Mouse (Mus musculus): ENCODE data around the gene Samd1. TPM values are rescaled to one million over a fixed set of nuclear protein-coding genes. Genes with fewer than 3 reads are reported as not detected.
"Not testable (repeated sequence)": the region's sequence is repeated elsewhere in the genome, so short reads cannot be mapped to it uniquely, and the experiment has no call there.

The Samd1 gene
- polyA plus RNA-seq, 1 experiment from 2014 or later: 19.0 TPM

DNA sequence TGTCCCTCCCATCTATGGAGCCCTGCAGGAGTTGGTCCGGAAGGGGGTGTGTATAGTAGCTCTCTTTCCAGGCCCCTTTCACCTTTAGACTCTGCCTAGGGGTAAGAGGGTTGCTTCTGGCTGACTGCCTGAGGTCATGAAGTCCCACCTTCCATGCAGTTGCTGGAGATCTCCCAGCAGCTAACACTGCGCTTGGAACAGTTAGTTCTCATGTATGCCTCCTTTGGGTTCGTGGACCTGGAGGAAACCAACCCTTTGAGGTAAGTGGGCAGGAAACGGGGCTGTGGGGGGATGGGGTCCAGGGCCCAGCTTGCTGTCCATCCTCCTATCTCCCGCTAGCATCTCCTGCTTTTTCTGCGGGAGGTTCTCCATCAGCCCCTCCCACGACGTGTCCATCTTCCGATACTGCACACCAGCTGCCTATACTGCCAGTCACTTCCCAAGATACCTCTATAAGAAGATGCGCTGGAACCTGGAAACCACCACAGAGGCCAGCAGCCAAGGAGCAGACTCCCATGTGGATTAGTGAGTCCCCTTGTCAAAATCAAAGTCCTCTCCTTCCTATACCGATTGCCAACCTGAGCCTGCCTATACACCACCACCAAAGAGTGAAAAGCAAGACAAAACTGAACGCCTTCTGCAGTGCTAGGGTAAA, 5.6 kb downstream of the Samd1 start:
- Histone ChIP-seq H3K9me3 (ENCODE audit: control insufficient read depth, low read length) (no peaks in the 10 kb centered on the region), H3K27me3 (ENCODE audit: control insufficient read depth, insufficient read depth, low read length) (0 out of 2 replicates have a peak, but pooled peaks cover 6% of the 10 kb centered on the region), H3K36me3 (ENCODE audit: control insufficient read depth, insufficient read depth, low read length) (peaks cover 5% of the 10 kb centered on the region; the same call in 1 of the 2 replicates), H3K9ac (ENCODE audit: low read length) (no peak overlapping the region), H3K4me2 (ENCODE audit: low read depth, severe bottlenecking) (no peak overlapping the region), H3K4me3 (ENCODE audit: low read depth, low read length) (no peak overlapping the region), H3K4me1 (ENCODE audit: control insufficient read depth, insufficient read depth, low read length) (peaks cover 18% of the 10 kb centered on the region), H3K27ac (replicated peaks; ENCODE audit: low read depth, low read length) (no peak overlapping the region)
- 71% methylated on average over 12 of the region's 12 CpGs for WGBS
- DNase-seq (ENCODE audit: low spot score): no peak
- no peak for ATAC-seq (ENCODE audit: insufficient number of reproducible peaks, low FRiP score, low TSS enrichment, low read depth)

DNA sequence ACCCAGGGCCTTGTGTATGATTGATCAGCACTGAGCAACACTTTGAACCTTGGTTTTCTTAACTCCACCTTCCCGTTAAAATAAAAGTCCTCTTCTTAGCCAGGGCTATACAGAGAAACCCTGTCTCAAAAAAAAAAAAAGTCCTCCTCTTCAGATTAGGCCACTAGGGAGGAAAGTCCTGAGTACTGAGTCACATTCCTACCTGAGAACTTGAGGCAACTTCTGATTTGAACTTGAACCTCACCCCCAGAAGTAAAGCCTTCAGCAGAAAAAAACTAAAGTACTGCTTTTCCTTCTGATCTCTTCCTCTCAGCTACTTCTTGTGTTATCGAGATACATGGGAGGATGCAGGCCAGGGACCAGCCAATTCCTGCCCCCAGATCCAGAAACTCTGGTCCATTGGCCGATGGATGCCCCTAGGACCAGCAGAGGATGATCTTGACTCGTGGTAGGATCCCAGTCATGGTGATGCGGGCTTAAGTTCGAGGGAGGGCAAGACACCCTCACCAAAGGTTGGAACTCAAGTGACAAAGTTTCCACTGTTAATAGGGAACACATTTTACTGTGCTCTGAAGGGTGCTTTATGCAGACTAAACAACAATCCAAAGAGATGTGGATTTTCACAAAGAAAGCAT, 6.3 kb downstream of the Samd1 start:
- Histone ChIP-seq H3K27ac (replicated peaks; ENCODE audit: low read depth, low read length) (no peak overlapping the region), H3K4me1 (ENCODE audit: control insufficient read depth, insufficient read depth, low read length) (peaks cover 18% of the 10 kb centered on the region), H3K27me3 (ENCODE audit: control insufficient read depth, insufficient read depth, low read length) (0 out of 2 replicates have a peak, but pooled peaks cover 6% of the 10 kb centered on the region), H3K9ac (ENCODE audit: low read length) (no peak overlapping the region; the same call in 1 of the 2 replicates), H3K9me3 (ENCODE audit: control insufficient read depth, low read length) (no peaks in the 10 kb centered on the region), H3K36me3 (ENCODE audit: control insufficient read depth, insufficient read depth, low read length) (peaks cover 5% of the 10 kb centered on the region; the same call in 1 of the 2 replicates), H3K4me3 (ENCODE audit: low read depth, low read length) (peak overlapping the region; percentile 40), H3K4me2 (ENCODE audit: low read depth, severe bottlenecking) (peak overlapping the region; percentile 76)
- no peak for DNase-seq (ENCODE audit: low spot score)
- 75% methylated on average over 6 of the region's 6 CpGs for WGBS
- no peak for ATAC-seq (ENCODE audit: insufficient number of reproducible peaks, low FRiP score, low TSS enrichment, low read depth)

GRCm38 (mm10) chr8:84004533-84005201, 7.2 kb downstream of the Samd1 start:
- Histone ChIP-seq H3K4me3 (ENCODE audit: low read depth, low read length) (peak overlapping the region; percentile 40), H3K4me1 (ENCODE audit: control insufficient read depth, insufficient read depth, low read length) (peaks cover 9% of the 10 kb centered on the region), H3K27ac (replicated peaks; ENCODE audit: low read depth, low read length) (peak overlapping the region; percentile 49; the same call in 1 of the 2 replicates), H3K36me3 (ENCODE audit: control insufficient read depth, insufficient read depth, low read length) (peaks cover 1% of the 10 kb centered on the region; the same call in 1 of the 2 replicates), H3K27me3 (ENCODE audit: control insufficient read depth, insufficient read depth, low read length) (0 out of 2 replicates have a peak, but pooled peaks cover 6% of the 10 kb centered on the region), H3K9ac (ENCODE audit: low read length) (peak overlapping the region; percentile 60), H3K9me3 (ENCODE audit: control insufficient read depth, low read length) (no peaks in the 10 kb centered on the region), H3K4me2 (ENCODE audit: low read depth, severe bottlenecking) (peak overlapping the region; percentile 76)
- ATAC-seq (ENCODE audit: insufficient number of reproducible peaks, low FRiP score, low TSS enrichment, low read depth): peak; percentile 77
- WGBS: 1% methylated on average over 30 of the region's 30 CpGs
- DNase-seq (ENCODE audit: low spot score): peak; percentile 94

DNA sequence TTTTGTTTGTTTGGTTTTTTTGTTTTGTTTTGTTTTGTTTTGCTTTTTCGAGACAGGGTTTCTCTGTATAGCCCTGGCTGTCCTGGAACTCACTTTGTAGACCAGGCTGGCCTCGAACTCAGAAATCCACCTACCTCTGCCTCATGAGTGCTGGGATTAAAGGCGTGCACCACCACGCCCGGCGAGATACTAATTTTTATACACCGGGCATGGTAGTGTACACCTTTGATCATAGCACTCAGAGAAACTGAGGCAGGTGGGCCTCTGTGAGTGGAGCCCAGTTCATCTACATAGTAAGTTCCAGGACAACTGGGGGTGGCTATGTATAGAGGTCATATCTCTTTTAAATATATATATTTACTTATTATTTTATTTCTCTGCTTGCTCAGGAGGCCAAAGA, 8.0 kb downstream of the Samd1 start:
- H3K4me2 ChIP-seq (ENCODE audit: low read depth, severe bottlenecking); ATAC-seq (ENCODE audit: insufficient number of reproducible peaks, low FRiP score, low TSS enrichment, low read depth); H3K36me3 ChIP-seq (ENCODE audit: control insufficient read depth, insufficient read depth, low read length); H3K9me3 ChIP-seq (ENCODE audit: control insufficient read depth, low read length); H3K4me3 ChIP-seq (ENCODE audit: low read depth, low read length); H3K27ac ChIP-seq (replicated peaks; ENCODE audit: low read depth, low read length); H3K27me3 ChIP-seq (ENCODE audit: control insufficient read depth, insufficient read depth, low read length); H3K9ac ChIP-seq (ENCODE audit: low read length); DNase-seq (ENCODE audit: low spot score): not testable (repeated sequence)
- 94% methylated on average over 7 of the region's 7 CpGs for WGBS
- peaks cover 11% of the 10 kb centered on the region for H3K4me1 ChIP-seq (ENCODE audit: control insufficient read depth, insufficient read depth, low read length)

GRCm38 (mm10) chr8:84008362-84008761, 10.9 kb downstream of the Samd1 start:
- Histone ChIP-seq H3K9ac (ENCODE audit: low read length) (no peak overlapping the region), H3K27ac (replicated peaks; ENCODE audit: low read depth, low read length) (no peak overlapping the region), H3K36me3 (ENCODE audit: control insufficient read depth, insufficient read depth, low read length) (no peaks in the 10 kb centered on the region), H3K9me3 (ENCODE audit: control insufficient read depth, low read length) (no peaks in the 10 kb centered on the region), H3K4me2 (ENCODE audit: low read depth, severe bottlenecking) (no peak overlapping the region), H3K27me3 (ENCODE audit: control insufficient read depth, insufficient read depth, low read length) (peaks cover 34% of the 10 kb centered on the region), H3K4me1 (ENCODE audit: control insufficient read depth, insufficient read depth, low read length) (peaks cover 27% of the 10 kb centered on the region), H3K4me3 (ENCODE audit: low read depth, low read length) (no peak overlapping the region)
- DNase-seq (ENCODE audit: low spot score): no peak
- ATAC-seq (ENCODE audit: insufficient number of reproducible peaks, low FRiP score, low TSS enrichment, low read depth): no peak
- WGBS: 36% methylated on average over 7 of the region's 7 CpGs

DNA sequence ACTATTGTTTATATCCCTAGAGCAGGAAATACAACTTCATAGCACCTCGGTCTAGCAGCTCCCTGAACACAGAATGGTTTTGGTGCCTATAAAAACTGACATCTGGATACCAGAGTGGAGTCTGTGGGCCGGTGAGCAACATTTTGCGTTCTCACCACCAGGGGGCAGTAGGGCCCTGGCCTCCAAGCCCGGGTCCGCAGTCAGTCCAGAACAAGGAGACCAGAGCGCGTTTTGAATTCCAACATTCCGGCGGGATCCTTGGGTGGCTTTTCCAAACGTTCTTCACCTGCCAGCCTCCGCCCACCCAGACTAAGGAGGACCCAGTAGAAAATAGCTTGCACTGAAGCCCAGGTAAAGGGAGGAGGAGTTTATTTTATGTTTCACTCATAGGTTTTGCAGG, 12.4 kb downstream of the Samd1 start:
- WGBS: under 1% methylated on average over 11 of the region's 11 CpGs
- ATAC-seq (ENCODE audit: insufficient number of reproducible peaks, low FRiP score, low TSS enrichment, low read depth) (no peak), DNase-seq (ENCODE audit: low spot score) (peak; percentile 95)
- Histone ChIP-seq H3K27me3 (ENCODE audit: control insufficient read depth, insufficient read depth, low read length) (peaks cover 36% of the 10 kb centered on the region), H3K9me3 (ENCODE audit: control insufficient read depth, low read length) (no peaks in the 10 kb centered on the region), H3K27ac (replicated peaks; ENCODE audit: low read depth, low read length) (no peak overlapping the region), H3K4me1 (ENCODE audit: control insufficient read depth, insufficient read depth, low read length) (peaks cover 23% of the 10 kb centered on the region), H3K36me3 (ENCODE audit: control insufficient read depth, insufficient read depth, low read length) (no peaks in the 10 kb centered on the region), H3K4me2 (ENCODE audit: low read depth, severe bottlenecking) (no peak overlapping the region), H3K9ac (ENCODE audit: low read length) (no peak overlapping the region), H3K4me3 (ENCODE audit: low read depth, low read length) (no peak overlapping the region)

- Histone ChIP-seq H3K27ac (replicated peaks; ENCODE audit: low read depth, low read length) (no peak overlapping the region), H3K4me2 (ENCODE audit: low read depth, severe bottlenecking) (peak overlapping the region; percentile 93), H3K4me3 (ENCODE audit: low read depth, low read length) (peak overlapping the region; percentile 49), H3K4me1 (ENCODE audit: control insufficient read depth, insufficient read depth, low read length) (peaks cover 23% of the 10 kb centered on the region), H3K9ac (ENCODE audit: low read length) (peak overlapping the region; percentile 56), H3K27me3 (ENCODE audit: control insufficient read depth, insufficient read depth, low read length) (peaks cover 36% of the 10 kb centered on the region), H3K36me3 (ENCODE audit: control insufficient read depth, insufficient read depth, low read length) (no peaks in the 10 kb centered on the region), H3K9me3 (ENCODE audit: control insufficient read depth, low read length) (no peaks in the 10 kb centered on the region; the same call in 1 of the 2 replicates)
- WGBS: 2% methylated on average over 79 of the region's 83 CpGs
- DNase-seq (ENCODE audit: low spot score) (peak; percentile 82), ATAC-seq (ENCODE audit: insufficient number of reproducible peaks, low FRiP score, low TSS enrichment, low read depth) (no peak; the same call in 1 of the 2 replicates)
Observed at GRCm38 (mm10) chr8:84010625-84011611, 13.4 kb downstream of the Samd1 start.

Measured in limb, embryonic 11.5 days (tissue).